Mouse (Mus musculus) gastrocnemius, postnatal 36 days (tissue): ENCODE results near the gene Gm20075. TPM values are rescaled to one million over a fixed set of nuclear protein-coding genes. Genes with fewer than 3 reads are reported as not detected.
"Not testable (repeated sequence)": the region's sequence is repeated elsewhere in the genome, so short reads cannot be mapped to it uniquely, and the experiment has no call there.

Experiments
- DNase-seq, 2 experiments: peaks; one replicate each; pipeline ENCODE4 v3.0.0; 2022
- intact Hi-C: fragments of 180-260 bp; cut with DNase I; formaldehyde crosslinking; loops from one replicate; pipeline ENCODE4 v1.15.1; 2025
- long read RNA-seq, 2 experiments: library from polyadenylated mRNA; stranded (forward); transcript quantifications; one replicate each; pipeline ENCODE4 v2.0.0; 2021
- total RNA-seq, 2 experiments: library from RNA; stranded (reverse); gene quantifications; 2 replicates each; pipeline ENCODE4 v1.2.3; 2021

The Gm20075 gene
- total RNA-seq = 10 to 100 TPM in 1 of 2 experiments, 1 to 10 TPM in 1; 8.1 to 10.6 TPM
- long read RNA-seq, experiment 1, transcript Gm20075-201 (1 exons, 2,161 nt) = major isoform, 5 of 5 reads
- long read RNA-seq, experiment 1, partial matches to known transcripts = 0 of 5 reads
- long read RNA-seq, experiment 1, other reads (novel, unspliced or antisense) = 0 of 5 reads
- long read RNA-seq, experiment 2, transcript Gm20075-201 (1 exons, 2,161 nt) = major isoform, 5 of 5 reads
- long read RNA-seq, experiment 2, partial matches to known transcripts = 0 of 5 reads
- long read RNA-seq, experiment 2, other reads (novel, unspliced or antisense) = 0 of 5 reads

DNA sequence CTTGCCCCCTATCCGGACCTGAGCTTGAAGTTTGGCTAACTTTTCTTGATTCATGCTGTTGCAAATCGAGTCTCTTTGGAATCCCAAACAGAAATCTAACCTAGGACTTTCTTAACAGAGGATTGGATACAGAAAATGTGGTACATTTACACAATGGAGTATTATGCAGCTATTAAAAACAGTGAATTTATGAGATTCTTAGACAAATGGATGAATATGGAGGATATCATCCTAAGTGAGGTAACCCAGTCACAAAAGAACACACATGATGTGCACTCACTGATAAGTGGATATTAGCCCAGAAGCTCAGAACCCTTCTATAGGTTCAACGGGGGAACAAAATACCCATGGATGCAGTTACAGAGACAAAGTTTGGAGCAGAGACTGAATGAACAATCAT lies at the start of gene Gm20075:
TSS of gene Gm20075 (minus strand) at position 101 of the 400 bp plus-strand sequence.
- DNase-seq, intact Hi-C loops: not testable (repeated sequence)

GRCm38 (mm10) chr13:96129081-96129480 lies 47.9 kb upstream of the Gm20075 start:
- intact Hi-C loops = no loop called here
- DNase-seq = no peak

DNA sequence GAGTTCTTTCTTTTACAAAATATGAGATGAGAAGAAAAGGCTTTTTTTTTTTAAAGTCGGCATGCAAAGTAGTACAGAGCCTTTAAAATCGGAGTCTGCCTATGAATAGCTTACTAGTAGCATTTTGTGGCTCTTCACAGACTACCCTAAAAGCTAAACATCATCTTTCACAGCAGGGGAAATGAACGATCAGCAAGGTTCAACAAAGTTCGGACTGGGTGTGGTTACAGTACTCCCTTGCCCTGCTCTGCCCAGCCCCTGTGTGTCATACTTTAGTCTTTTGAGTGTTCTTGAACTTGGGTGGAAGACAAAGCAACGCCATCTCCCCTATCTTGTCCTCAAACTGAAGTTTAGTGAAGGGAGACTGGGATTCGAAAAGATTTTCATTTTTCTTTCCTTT lies 45.5 kb upstream of the Gm20075 start:
- DNase-seq = no peak
- intact Hi-C loops = no loop called here

DNA sequence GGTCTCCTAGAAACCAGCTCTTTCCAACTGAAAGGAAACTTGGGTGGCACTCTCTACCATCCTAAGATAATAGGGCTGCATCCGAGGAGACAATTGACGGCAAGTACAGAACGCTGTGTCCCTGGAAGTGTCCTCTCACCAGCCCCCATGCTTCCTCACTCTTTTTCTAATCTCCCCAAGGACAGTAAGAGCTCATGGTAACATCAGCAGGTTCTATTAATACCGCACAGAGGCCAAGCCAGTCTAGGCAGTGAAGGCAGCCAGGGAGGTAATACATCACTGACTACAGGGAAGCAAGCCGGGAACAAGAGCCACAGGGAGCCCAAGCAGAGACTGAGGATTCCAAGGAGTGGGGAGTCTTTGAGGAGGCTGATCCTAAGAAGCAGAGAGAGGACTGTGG lies 43.8 kb upstream of the Gm20075 start:
- intact Hi-C loops = no loop called here

GRCm38 (mm10) chr13:96112711-96113110 lies 31.5 kb upstream of the Gm20075 start:
- no peak for DNase-seq
- intact Hi-C loops = no loop called here

More for the DNA sequence above, 43.8 kb upstream of the Gm20075 start:
- DNase-seq = no peak

GRCm38 (mm10) chr13:96110767-96111166 lies 29.6 kb upstream of the Gm20075 start:
- DNase-seq = no peak
- intact Hi-C loops = no loop called here

DNA sequence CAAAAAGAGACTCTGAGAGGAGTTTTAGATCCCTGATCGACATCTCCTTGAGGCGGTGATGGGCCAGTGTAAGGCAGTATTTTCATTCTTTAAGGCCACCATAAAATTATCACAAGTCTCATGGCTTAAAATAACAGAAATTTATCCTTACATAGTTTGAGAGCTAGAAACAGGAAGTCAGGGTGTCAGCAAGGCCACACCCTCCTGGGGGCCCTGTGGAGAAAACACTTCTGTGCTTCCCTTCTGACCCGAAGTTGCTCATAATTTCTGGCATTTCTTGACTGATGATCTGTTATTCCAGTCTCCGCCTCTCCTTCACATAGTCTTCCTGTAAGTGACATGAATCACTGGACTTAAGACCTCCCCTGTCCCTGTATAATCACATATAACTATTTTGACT lies 25.2 kb upstream of the Gm20075 start:
- intact Hi-C loops = no loop called here
- no peak for DNase-seq

GRCm38 (mm10) chr13:96090929-96091328 lies 9.8 kb upstream of the Gm20075 start:
- intact Hi-C loops = no loop called here
- DNase-seq = no peak

GRCm38 (mm10) chr13:96085581-96086302 lies 4.6 kb upstream of the Gm20075 start:
- DNase-seq = no peak
- intact Hi-C loops = no loop called here

GRCm38 (mm10) chr13:96081754-96082153 lies 578 bp upstream of the Gm20075 start, which contains the start of gene Gm17190:
Gene Gm17190, plus strand, starts transcription at chr13:96082054.
- DNase-seq, intact Hi-C loops: not testable (repeated sequence)

DNA sequence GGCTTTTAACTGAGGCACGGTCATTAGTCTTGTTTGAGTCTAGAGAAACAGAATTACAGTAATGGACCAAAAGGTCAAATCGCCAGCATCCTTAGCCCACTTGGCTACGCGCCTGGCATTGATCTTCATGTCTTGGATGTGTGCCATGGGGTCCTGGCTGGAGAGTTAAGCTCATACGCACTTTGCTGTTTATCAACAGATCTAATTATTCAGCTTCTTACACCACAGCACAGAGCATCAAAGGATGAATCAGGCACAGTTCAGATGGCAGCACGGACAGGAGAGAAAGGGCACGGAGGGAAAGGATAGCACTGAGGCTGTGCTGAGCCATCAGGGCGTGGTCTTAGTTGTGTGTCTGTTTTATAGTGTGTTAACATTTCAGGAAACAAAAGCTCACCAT lies 7.6 kb downstream of the Gm20075 start:
- no peak for DNase-seq
- intact Hi-C loops = no loop called here

GRCm38 (mm10) chr13:96052755-96053154 lies 28.4 kb downstream of the Gm20075 start:
- intact Hi-C loops = no loop called here
- DNase-seq = no peak

DNA sequence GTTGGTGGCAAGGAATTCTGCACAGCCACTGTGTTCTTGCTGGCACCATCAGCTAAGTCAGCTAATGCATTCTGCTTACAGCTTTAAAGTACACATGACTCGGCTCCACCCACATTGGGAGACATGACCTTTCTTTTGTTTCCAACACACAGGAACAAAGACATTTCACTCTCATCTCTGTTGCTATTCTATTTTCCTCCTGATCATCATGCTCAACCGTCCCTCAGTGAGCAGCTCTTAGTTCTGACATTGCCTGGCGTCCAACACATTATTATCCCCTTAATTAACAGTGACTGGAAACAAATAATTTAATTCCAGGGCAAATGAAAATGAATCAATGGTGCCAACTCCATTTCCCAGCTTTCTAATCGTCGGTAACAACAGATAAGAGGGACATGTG lies 35.8 kb downstream of the Gm20075 start:
- intact Hi-C loops = no loop called here
- no peak for DNase-seq

DNA sequence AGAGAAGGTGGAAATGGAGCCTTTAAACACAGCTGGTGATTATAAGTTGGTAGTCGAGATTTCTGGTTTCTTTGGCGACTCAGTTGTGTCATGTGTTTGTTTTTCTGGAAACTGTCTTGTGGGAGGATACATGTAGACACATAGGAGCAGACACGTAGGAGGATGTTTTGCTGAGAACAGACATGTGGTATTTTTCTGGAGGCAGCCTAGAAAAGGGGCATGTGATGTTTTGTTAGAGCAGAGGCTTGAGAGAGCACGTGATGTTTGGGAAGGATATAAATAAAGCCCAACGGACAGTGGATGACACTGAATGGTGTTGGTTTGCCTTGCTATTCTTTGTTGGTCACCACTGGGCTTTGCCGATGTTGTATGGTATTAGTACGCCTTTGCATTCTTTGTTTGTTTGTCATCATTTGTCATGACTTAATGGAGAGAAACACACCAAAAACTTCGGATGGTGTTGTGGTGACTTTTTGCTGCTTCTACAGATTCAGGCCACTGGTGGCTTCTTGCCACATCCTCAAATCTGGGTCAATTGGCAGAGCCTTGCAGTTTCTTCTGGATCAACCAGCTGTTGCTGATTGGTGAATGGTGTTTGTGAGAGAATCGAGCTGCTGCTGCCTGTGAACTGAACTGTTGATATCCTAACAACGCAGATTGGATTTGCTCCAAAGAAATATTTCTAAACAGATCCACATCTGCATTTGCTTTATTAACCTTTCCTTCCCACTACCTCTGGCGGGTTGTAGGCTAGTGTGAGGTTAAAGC lies 40.7 kb downstream of the Gm20075 start:
- DNase-seq = no peak
- intact Hi-C loops = no loop called here

- no peak for DNase-seq
- intact Hi-C loops = no loop called here
Measured at GRCm38 (mm10) chr13:96039536-96039935, 41.6 kb downstream of the Gm20075 start.

DNA sequence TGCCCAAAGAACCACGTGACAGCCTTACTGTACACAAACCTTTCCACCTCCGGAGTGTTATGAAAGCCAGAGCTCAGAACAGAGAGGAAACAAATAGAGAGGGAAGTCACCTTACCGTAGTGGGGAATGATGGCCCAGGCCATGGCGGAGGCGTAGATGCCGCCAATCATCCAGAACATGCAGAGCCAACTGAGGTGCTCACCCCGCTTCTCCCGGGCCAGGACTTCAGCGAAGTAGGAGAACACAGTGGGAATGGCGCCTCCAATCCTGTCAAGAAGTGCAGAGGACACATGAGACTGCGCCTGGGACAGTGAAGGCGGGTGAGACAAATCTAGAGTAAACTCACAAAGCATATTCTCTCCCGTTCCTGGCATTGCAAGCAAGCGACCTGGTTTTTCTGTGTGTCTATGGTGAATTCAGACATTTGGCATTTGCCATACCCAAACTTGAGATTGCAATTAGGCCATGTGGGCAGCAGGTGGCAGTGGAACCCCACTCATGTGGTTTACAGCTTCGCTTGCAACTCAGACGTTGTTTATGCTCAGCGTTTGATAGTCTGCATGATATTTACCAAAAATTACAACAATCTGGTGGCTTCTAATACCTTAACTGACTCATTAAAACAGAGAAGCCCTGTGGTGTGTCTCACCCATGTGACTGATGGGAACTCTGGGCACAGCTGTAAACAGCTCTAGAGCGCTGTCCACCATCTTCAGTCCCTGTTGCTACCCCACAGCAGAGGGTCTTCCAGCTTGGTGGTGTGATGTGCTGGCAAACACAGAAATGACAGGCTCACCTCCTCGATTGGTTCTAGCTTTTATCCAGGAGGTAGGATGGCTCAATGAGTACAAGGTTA lies 50.6 kb downstream of the Gm20075 start:
- peak in 1 of 2 experiments; percentile 21 for DNase-seq
- intact Hi-C loops = loop anchor here (5.0 kb wide), 1 partner anchor 357 kb away; the partner anchor contains the start of gene Poc5
